Mouse (Mus musculus) lung, postnatal 0 days (tissue): Measurements from ENCODE around the gene Cryab. TPM values are rescaled to one million over a fixed set of nuclear protein-coding genes. Genes with fewer than 3 reads are reported as not detected.
A peak's percentile ranks its signal among the peaks of the same experiment; 100 is the strongest.

Experiments used
- ATAC-seq: fragments of 200-750 bp; cut with Nextera tagmentation; 2 replicates; pipeline ENCODE4 v1.8.0; 2017; ENCODE audit warnings: moderate library complexity
- DNase-seq: peaks from one replicate; pipeline ENCODE4 v3.0.0-alpha.2; 2016; ENCODE audit warnings: low spot score
- H3K27ac ChIP-seq: fragments of 300-500 bp; sonication (generic); 2 replicates; pipeline ENCODE4 v1.5.1; 2014; ENCODE audit warnings: antibody characterized with exemption, mild to moderate bottlenecking, low read length, mixed read lengths
- H3K27me3 ChIP-seq: fragments of 300-500 bp; sonication (generic); replicated peaks from 2 replicates; pipeline ENCODE4 v1.6.1; 2014; ENCODE audit warnings: low read length, mixed read lengths; ENCODE audit not compliant: insufficient read depth
- H3K36me3 ChIP-seq: fragments of 300-500 bp; sonication (generic); 2 replicates; pipeline ENCODE4 v1.6.1; 2014; ENCODE audit warnings: low read length, mixed read lengths; ENCODE audit not compliant: insufficient read depth
- H3K4me1 ChIP-seq: fragments of 300-500 bp; sonication (generic); 2 replicates; pipeline ENCODE4 v1.6.1; 2014; ENCODE audit warnings: antibody characterized with exemption, low read depth, low read length, mixed read lengths; ENCODE audit not compliant: insufficient read depth
- H3K4me2 ChIP-seq: fragments of 300-500 bp; sonication (generic); replicated peaks from 2 replicates; pipeline ENCODE4 v1.6.1; 2014; ENCODE audit warnings: low read depth, mild to moderate bottlenecking, low read length, moderate library complexity, mixed read lengths
- H3K4me3 ChIP-seq: fragments of 300-500 bp; sonication (generic); 2 replicates; pipeline ENCODE4 v1.5.1; 2014; ENCODE audit warnings: low read depth, low read length
- H3K9ac ChIP-seq: fragments of 300-500 bp; sonication (generic); replicated peaks from 2 replicates; pipeline ENCODE4 v1.6.1; 2014; ENCODE audit warnings: low read depth, mild to moderate bottlenecking
- H3K9me3 ChIP-seq: fragments of 300-500 bp; sonication (generic); 2 replicates; pipeline ENCODE4 v1.6.1; 2016; ENCODE audit warnings: low read length, mixed read lengths
- CTCF ChIP-seq: IDR thresholded peaks from 2 replicates; pipeline ENCODE4 v1.5.1; 2016; ENCODE audit warnings: antibody characterized with exemption, mild to moderate bottlenecking
- EP300 ChIP-seq: IDR thresholded peaks from 2 replicates; pipeline ENCODE4 v1.6.1; 2016; ENCODE audit warnings: antibody characterized with exemption, mild to moderate bottlenecking, control low read depth
- WGBS: fragments of 180-500 bp; shearing (Covaris S2); extraction: QIAGEN DNeasy Blood & Tissue Kit; methylation state at CpG from one replicate; pipeline ENCODE4 v1.1.7; 2014; 5-methylcytosine and 5-hydroxymethylcytosine counted together
- polyA plus RNA-seq: library from polyadenylated mRNA; unstranded; fragments of >200 nt; fragmentation: Nextera tagmentation; extraction: Ambion mirVana; gene quantifications from 2 replicates; pipeline ENCODE4 v1.2.1, GENCODE M21; 2015

The Cryab gene
- polyA plus RNA-seq, 1 experiment from 2014 or later: 442 TPM

- 0 out of 2 replicates have a peak overlapping the region, but pooled peaks have one; percentile 19 for H3K9ac ChIP-seq
- no peaks in the 10 kb centered on the region for H3K27me3 ChIP-seq
- TF ChIP-seq CTCF: peak; percentile 44
- TF ChIP-seq EP300: no peak
- H3K9me3 ChIP-seq: no peaks in the 10 kb centered on the region
- no peak overlapping the region for H3K27ac ChIP-seq
- 1% methylated on average over 45 of the region's 45 CpGs for WGBS
- peak overlapping the region; percentile 51 for H3K4me3 ChIP-seq
- DNase-seq (peak; percentile 72), ATAC-seq (peak; percentile 87)
- H3K4me2 ChIP-seq: peak overlapping the region; percentile 95
- no peaks in the 10 kb centered on the region for H3K36me3 ChIP-seq
- H3K4me1 ChIP-seq: peaks cover 5% of the 10 kb centered on the region
Observed at GRCm38 (mm10) chr9:50727925-50728651, 23.0 kb upstream of the Cryab start.

- no peak overlapping the region for H3K9ac ChIP-seq
- DNase-seq (no peak), ATAC-seq (no peak)
- H3K36me3 ChIP-seq: no peaks in the 10 kb centered on the region
- H3K9me3 ChIP-seq: no peaks in the 10 kb centered on the region
- H3K4me1 ChIP-seq: 0 out of 2 replicates have a peak, but pooled peaks cover 3% of the 10 kb centered on the region
- TF ChIP-seq CTCF: no peak
- TF ChIP-seq EP300: no peak
- H3K27me3 ChIP-seq: no peaks in the 10 kb centered on the region
- H3K4me3 ChIP-seq: no peak overlapping the region
- H3K4me2 ChIP-seq: no peak overlapping the region
- H3K27ac ChIP-seq: no peak overlapping the region
- 28% methylated on average over 4 of the region's 4 CpGs for WGBS
Observed at GRCm38 (mm10) chr9:50729600-50729999, 21.5 kb upstream of the Cryab start.

DNA sequence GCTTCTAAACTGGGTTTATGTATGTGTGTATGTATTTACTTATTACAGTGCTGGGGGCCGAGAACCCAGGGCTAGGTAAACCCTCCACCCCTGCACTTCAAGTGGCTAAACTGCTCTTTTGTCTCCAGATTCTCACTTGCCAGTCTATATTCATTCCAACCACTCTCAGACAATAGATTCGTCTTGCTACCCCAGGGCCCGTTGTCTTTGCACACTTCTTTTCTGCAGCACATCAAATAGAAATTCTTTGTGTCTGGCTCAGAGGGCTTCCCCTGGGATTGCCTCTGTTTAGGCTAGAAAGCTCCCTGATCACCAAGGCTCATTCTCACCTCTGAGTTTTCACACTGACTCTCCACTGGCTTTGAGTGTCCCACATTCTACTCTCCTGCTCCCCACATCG is 18.6 kb upstream of the Cryab start:
- WGBS: 30% methylated on average over 4 of the region's 4 CpGs
- DNase-seq: no peak
- Histone ChIP-seq H3K27me3 (no peaks in the 10 kb centered on the region), H3K9me3 (no peaks in the 10 kb centered on the region), H3K27ac (no peak overlapping the region), H3K36me3 (no peaks in the 10 kb centered on the region), H3K4me2 (no peak overlapping the region), H3K4me1 (0 out of 2 replicates have a peak, but pooled peaks cover under 1% of the 10 kb centered on the region), H3K9ac (no peak overlapping the region), H3K4me3 (no peak overlapping the region)
- ATAC-seq: no peak
- TF ChIP-seq EP300: no peak
- TF ChIP-seq CTCF: no peak

DNA sequence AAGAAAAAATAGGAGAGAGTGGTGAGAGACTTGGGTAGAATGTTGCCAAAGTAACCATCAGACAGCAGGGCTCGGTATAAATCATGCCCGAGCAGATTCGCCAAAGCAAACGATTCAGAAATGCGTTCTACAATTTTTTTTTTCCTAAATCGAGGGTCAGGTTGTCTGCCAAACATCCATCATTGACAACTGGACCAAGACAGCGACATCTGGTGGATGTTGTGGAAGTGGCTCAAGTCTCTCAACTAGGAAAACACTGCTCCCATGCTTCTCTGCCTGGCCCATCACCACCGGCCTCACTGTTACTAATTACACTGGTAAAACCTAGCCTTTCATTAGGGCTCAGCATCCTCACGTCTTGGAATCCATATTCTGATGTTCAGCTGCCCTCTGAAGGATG is 16.1 kb upstream of the Cryab start:
- H3K36me3 ChIP-seq: no peaks in the 10 kb centered on the region
- DNase-seq: peak; percentile 71
- WGBS: 5% methylated on average over 9 of the region's 9 CpGs
- no peaks in the 10 kb centered on the region for H3K27me3 ChIP-seq
- no peak overlapping the region for H3K4me3 ChIP-seq
- H3K9ac ChIP-seq: no peak overlapping the region
- H3K9me3 ChIP-seq: no peaks in the 10 kb centered on the region
- no peaks in the 10 kb centered on the region for H3K4me1 ChIP-seq
- TF ChIP-seq CTCF (peak; percentile 89), EP300 (no peak)
- no peak for ATAC-seq
- H3K27ac ChIP-seq: no peak overlapping the region
- no peak overlapping the region for H3K4me2 ChIP-seq

DNA sequence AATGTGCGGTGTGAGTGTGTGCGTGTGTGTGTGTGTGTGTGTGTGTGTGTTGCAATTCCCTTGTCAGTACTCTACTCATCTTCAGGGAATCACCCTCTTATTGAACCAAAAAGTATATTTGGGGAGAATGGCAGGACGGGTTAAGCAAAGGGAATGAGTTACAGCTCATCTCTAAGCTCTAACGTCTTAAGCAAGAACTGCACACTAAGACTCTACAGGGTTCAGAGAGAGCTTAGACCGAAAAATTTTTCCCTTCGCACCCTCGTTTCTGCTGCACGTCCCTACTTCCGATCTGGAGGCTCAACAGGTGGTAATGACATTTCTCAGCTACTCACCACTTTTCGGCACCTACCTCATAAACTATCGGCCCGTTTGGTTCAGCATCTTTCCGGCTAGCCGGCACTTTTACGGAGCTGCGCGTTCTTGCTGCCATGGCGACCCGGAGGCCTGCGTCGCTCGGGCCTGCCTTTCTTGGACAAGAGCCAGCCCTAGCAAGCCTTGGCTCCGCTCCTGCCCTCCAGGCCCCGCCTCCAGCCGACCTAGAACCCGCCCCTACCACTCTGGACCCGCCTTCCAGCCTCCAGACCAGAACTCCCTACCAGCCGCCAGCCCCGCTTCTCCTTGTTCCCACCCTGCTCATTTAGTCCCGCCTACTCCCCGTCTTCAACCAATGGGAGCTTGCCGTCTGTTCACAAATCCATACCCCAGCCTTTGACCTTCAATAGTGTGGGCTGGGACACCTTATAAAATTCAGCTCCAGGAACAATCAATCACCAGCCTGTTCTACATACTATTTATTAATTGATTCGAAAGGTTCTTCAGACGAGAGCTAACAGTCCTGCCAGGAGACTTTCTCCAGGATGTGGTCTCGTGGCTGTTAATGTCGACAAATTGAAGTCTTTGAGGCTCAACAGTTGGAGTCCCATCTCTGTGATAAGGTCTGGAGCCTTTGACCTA is 11.9 kb upstream of the Cryab start, which contains the start of gene Dixdc1:
Dixdc1 (minus strand) TSS at position 604 of the 957 bp plus-strand sequence.
- no peak for TF ChIP-seq CTCF
- TF ChIP-seq EP300: no peak
- Histone ChIP-seq H3K9me3 (no peaks in the 10 kb centered on the region), H3K9ac (no peak within 1 kb of the TSS), H3K4me3 (no peak within 1 kb of the TSS), H3K36me3 (no peaks in the 10 kb centered on the region), H3K27me3 (no peaks in the 10 kb centered on the region), H3K27ac (no peak within 1 kb of the TSS), H3K4me1 (no peaks in the 10 kb centered on the region), H3K4me2 (peak within 1 kb of the TSS; percentile 44)
- peak; percentile 98 for ATAC-seq
- DNase-seq: peak; percentile 96
- 12% methylated on average over 36 of the region's 36 CpGs for WGBS
